Mouse (Mus musculus) forebrain, embryonic 15.5 days (tissue): ENCODE data around the gene Scube3. TPM values are rescaled to one million over a fixed set of nuclear protein-coding genes. Genes with fewer than 3 reads are reported as not detected.

ENCODE experiments used
- ATAC-seq: fragments of 200-750 bp; cut with Nextera tagmentation; replicated peaks from 2 replicates; pipeline ENCODE4 v1.8.0; 2017; ENCODE audit warnings: mild to moderate bottlenecking, moderate TSS enrichment, moderate library complexity
- H3K27ac ChIP-seq: fragments of 300-500 bp; sonication (generic); replicated peaks from 2 replicates; pipeline ENCODE4 v1.5.1; 2015; ENCODE audit warnings: mild to moderate bottlenecking, inconsistent platforms
- H3K27me3 ChIP-seq: fragments of 300-500 bp; sonication (generic); 2 replicates; pipeline ENCODE4 v1.6.1; 2015; ENCODE audit warnings: inconsistent platforms
- H3K36me3 ChIP-seq: fragments of 300-500 bp; sonication (generic); 2 replicates; pipeline ENCODE4 v1.6.1; 2015; ENCODE audit warnings: mild to moderate bottlenecking, inconsistent platforms
- H3K4me1 ChIP-seq: fragments of 300-500 bp; sonication (generic); 2 replicates; pipeline ENCODE4 v1.6.1; 2015; ENCODE audit warnings: inconsistent platforms
- H3K4me2 ChIP-seq: fragments of 300-500 bp; sonication (generic); replicated peaks from 2 replicates; pipeline ENCODE4 v1.6.1; 2015; ENCODE audit warnings: mild to moderate bottlenecking, inconsistent platforms
- H3K4me3 ChIP-seq: fragments of 300-500 bp; sonication (generic); 2 replicates; pipeline ENCODE4 v1.5.1; 2015; ENCODE audit warnings: mild to moderate bottlenecking, inconsistent platforms
- H3K9ac ChIP-seq: fragments of 300-500 bp; sonication (generic); replicated peaks from 2 replicates; pipeline ENCODE4 v1.6.1; 2015; ENCODE audit warnings: mild to moderate bottlenecking, inconsistent platforms
- H3K9me3 ChIP-seq: fragments of 300-500 bp; sonication (generic); 2 replicates; pipeline ENCODE4 v1.6.1; 2016; ENCODE audit warnings: inconsistent platforms
- WGBS: fragments of 180-500 bp; shearing (Covaris S2); methylation state at CpG from one replicate; pipeline ENCODE4 v1.1.7; 2015; ENCODE audit warnings: mixed read lengths; 5-methylcytosine and 5-hydroxymethylcytosine counted together
- polyA plus RNA-seq: library from polyadenylated mRNA; unstranded; fragments of >200 nt; fragmentation: Nextera tagmentation; extraction: Ambion mirVana; gene quantifications from 2 replicates; pipeline ENCODE4 v1.2.1, GENCODE M21; 2015

The Scube3 gene
- polyA plus RNA-seq, 1 experiment from 2014 or later, result 4.2 TPM

- Histone ChIP-seq H3K4me2 (no peak overlapping the region), H3K36me3 (no peaks in the 10 kb centered on the region), H3K4me1 (peaks cover 23% of the 10 kb centered on the region), H3K27me3 (no peaks in the 10 kb centered on the region), H3K9ac (no peak overlapping the region), H3K4me3 (no peak overlapping the region), H3K9me3 (no peaks in the 10 kb centered on the region), H3K27ac (no peak overlapping the region; the same call in 1 of the 2 replicates)
- 39% methylated on average over 5 of the region's 5 CpGs for WGBS
- ATAC-seq, result no peak
These were observed 5.7 kb upstream of the Scube3 start for GRCm38 (mm10) chr17:28136266-28136665.

GRCm38 (mm10) chr17:28138013-28138412 is 3.9 kb upstream of the Scube3 start:
- no peak overlapping the region for H3K4me2 ChIP-seq
- H3K27ac ChIP-seq, result no peak overlapping the region
- H3K9me3 ChIP-seq, result no peaks in the 10 kb centered on the region
- no peaks in the 10 kb centered on the region for H3K27me3 ChIP-seq
- no peaks in the 10 kb centered on the region for H3K36me3 ChIP-seq
- H3K4me1 ChIP-seq, result peaks cover 35% of the 10 kb centered on the region
- H3K9ac ChIP-seq, result no peak overlapping the region
- 90% methylated on average over 8 of the region's 8 CpGs for WGBS
- no peak overlapping the region for H3K4me3 ChIP-seq
- no peak for ATAC-seq

GRCm38 (mm10) chr17:28138685-28139084 is 3.3 kb upstream of the Scube3 start:
- WGBS, result 84% methylated on average over 9 of the region's 9 CpGs
- no peak for ATAC-seq

GRCm38 (mm10) chr17:28140431-28141204 is 1.3 kb upstream of the Scube3 start:
- no peak for ATAC-seq
- H3K27me3 ChIP-seq, result no peaks in the 10 kb centered on the region
- H3K9me3 ChIP-seq, result no peaks in the 10 kb centered on the region
- peaks cover 56% of the 10 kb centered on the region for H3K4me1 ChIP-seq
- H3K4me2 ChIP-seq, result peak overlapping the region; percentile 90
- peak overlapping the region; percentile 87; the same call in 1 of the 2 replicates for H3K4me3 ChIP-seq
- no peaks in the 10 kb centered on the region for H3K36me3 ChIP-seq
- WGBS, result 19% methylated on average over 13 of the region's 13 CpGs
- peak overlapping the region; percentile 89; the same call in 1 of the 2 replicates for H3K27ac ChIP-seq
- peak overlapping the region; percentile 79 for H3K9ac ChIP-seq

More at GRCm38 (mm10) chr17:28138685-28139084, 3.3 kb upstream of the Scube3 start:
- Histone ChIP-seq H3K9me3 (no peaks in the 10 kb centered on the region), H3K27me3 (no peaks in the 10 kb centered on the region), H3K9ac (no peak overlapping the region), H3K4me3 (no peak overlapping the region), H3K4me2 (no peak overlapping the region), H3K4me1 (peaks cover 40% of the 10 kb centered on the region), H3K36me3 (no peaks in the 10 kb centered on the region), H3K27ac (no peak overlapping the region)

GRCm38 (mm10) chr17:28141205-28141650 is 713 bp upstream of the Scube3 start:
- ATAC-seq, result peak; percentile 15; the same call in 1 of the 2 replicates
- Histone ChIP-seq H3K9me3 (no peaks in the 10 kb centered on the region), H3K27me3 (no peaks in the 10 kb centered on the region), H3K36me3 (no peaks in the 10 kb centered on the region), H3K27ac (peak overlapping the region; percentile 89), H3K4me1 (peaks cover 55% of the 10 kb centered on the region), H3K4me3 (peak overlapping the region; percentile 87), H3K4me2 (peak overlapping the region; percentile 90), H3K9ac (peak overlapping the region; percentile 79)
- 2% methylated on average over 15 of the region's 15 CpGs for WGBS

- 2% methylated on average over 32 of the region's 33 CpGs for WGBS
- Histone ChIP-seq H3K27me3 (no peaks in the 10 kb centered on the region), H3K27ac (peak overlapping the region; percentile 89), H3K36me3 (no peaks in the 10 kb centered on the region), H3K9me3 (no peaks in the 10 kb centered on the region), H3K4me2 (peak overlapping the region; percentile 90), H3K4me1 (peaks cover 56% of the 10 kb centered on the region), H3K9ac (peak overlapping the region; percentile 79), H3K4me3 (peak overlapping the region; percentile 87)
- no peak for ATAC-seq
These were observed 1.0 kb downstream of the Scube3 start for GRCm38 (mm10) chr17:28142700-28143610.

- Histone ChIP-seq H3K4me1 (peaks cover 56% of the 10 kb centered on the region), H3K4me2 (peak overlapping the region; percentile 90), H3K9me3 (no peaks in the 10 kb centered on the region), H3K27ac (peak overlapping the region; percentile 11), H3K36me3 (no peaks in the 10 kb centered on the region), H3K9ac (peak overlapping the region; percentile 36), H3K27me3 (no peaks in the 10 kb centered on the region), H3K4me3 (peak overlapping the region; percentile 87)
- ATAC-seq, result no peak
- 5% methylated on average over 9 of the region's 9 CpGs for WGBS
These were observed 1.8 kb downstream of the Scube3 start for GRCm38 (mm10) chr17:28143751-28144150.

- 19% methylated on average over 6 of the region's 6 CpGs for WGBS
These were observed 2.3 kb downstream of the Scube3 start for GRCm38 (mm10) chr17:28144241-28144640.

GRCm38 (mm10) chr17:28148288-28148687 is 6.3 kb downstream of the Scube3 start:
- H3K9ac ChIP-seq, result no peak overlapping the region
- H3K36me3 ChIP-seq, result no peaks in the 10 kb centered on the region
- H3K4me1 ChIP-seq, result peaks cover 30% of the 10 kb centered on the region
- ATAC-seq, result no peak
- no peak overlapping the region for H3K4me2 ChIP-seq
- H3K27ac ChIP-seq, result no peak overlapping the region
- H3K4me3 ChIP-seq, result no peak overlapping the region
- WGBS, result 78% methylated on average over 3 of the region's 3 CpGs
- no peaks in the 10 kb centered on the region for H3K9me3 ChIP-seq
- H3K27me3 ChIP-seq, result no peaks in the 10 kb centered on the region

More at GRCm38 (mm10) chr17:28144241-28144640, 2.3 kb downstream of the Scube3 start:
- H3K4me3 ChIP-seq, result peak overlapping the region; percentile 87
- peak overlapping the region; percentile 36; the same call in 1 of the 2 replicates for H3K9ac ChIP-seq
- H3K4me2 ChIP-seq, result peak overlapping the region; percentile 90
- H3K27ac ChIP-seq, result peak overlapping the region; percentile 11
- no peaks in the 10 kb centered on the region for H3K27me3 ChIP-seq
- ATAC-seq, result no peak
- H3K4me1 ChIP-seq, result peaks cover 56% of the 10 kb centered on the region
- no peaks in the 10 kb centered on the region for H3K9me3 ChIP-seq
- no peaks in the 10 kb centered on the region for H3K36me3 ChIP-seq

GRCm38 (mm10) chr17:28149734-28150133 is 7.8 kb downstream of the Scube3 start:
- 58% methylated on average over 8 of the region's 8 CpGs for WGBS
- no peak for ATAC-seq
- H3K27me3 ChIP-seq, result no peaks in the 10 kb centered on the region
- H3K4me3 ChIP-seq, result no peak overlapping the region
- H3K9me3 ChIP-seq, result no peaks in the 10 kb centered on the region
- H3K4me2 ChIP-seq, result no peak overlapping the region
- peaks cover 17% of the 10 kb centered on the region for H3K4me1 ChIP-seq
- H3K27ac ChIP-seq, result no peak overlapping the region
- H3K9ac ChIP-seq, result no peak overlapping the region
- H3K36me3 ChIP-seq, result no peaks in the 10 kb centered on the region

- peaks cover 12% of the 10 kb centered on the region for H3K4me1 ChIP-seq
- no peaks in the 10 kb centered on the region for H3K9me3 ChIP-seq
- no peak overlapping the region for H3K4me3 ChIP-seq
- WGBS, result 67% methylated on average over 12 of the region's 12 CpGs
- no peak overlapping the region for H3K27ac ChIP-seq
- H3K9ac ChIP-seq, result no peak overlapping the region
- H3K27me3 ChIP-seq, result no peaks in the 10 kb centered on the region
- ATAC-seq, result no peak
- no peaks in the 10 kb centered on the region for H3K36me3 ChIP-seq
- H3K4me2 ChIP-seq, result no peak overlapping the region
These were observed 8.5 kb downstream of the Scube3 start for GRCm38 (mm10) chr17:28150456-28150855.

GRCm38 (mm10) chr17:28153095-28153494 is 11.2 kb downstream of the Scube3 start:
- Histone ChIP-seq H3K9ac (no peak overlapping the region), H3K9me3 (no peaks in the 10 kb centered on the region), H3K27ac (no peak overlapping the region), H3K27me3 (no peaks in the 10 kb centered on the region), H3K4me3 (no peak overlapping the region), H3K36me3 (no peaks in the 10 kb centered on the region), H3K4me2 (no peak overlapping the region), H3K4me1 (0 out of 2 replicates have a peak, but pooled peaks cover 4% of the 10 kb centered on the region)
- 86% methylated on average over 6 of the region's 6 CpGs for WGBS
- no peak for ATAC-seq
